Mouse (Mus musculus) ovary, adult 2 months (tissue): ENCODE data around the gene Ccdc85b. TPM values are rescaled to one million over a fixed set of nuclear protein-coding genes. Genes with fewer than 3 reads are reported as not detected.

Experiments used
- polyA plus RNA-seq: library from polyadenylated mRNA; depleted of rRNA; stranded (reverse); fragments of >200 nt; gene quantifications from 2 replicates; pipeline ENCODE4 v1.2.3, GENCODE M21; 2012; rRNA removed

Gene Ccdc85b
- polyA plus RNA-seq = 12.3 and 17.9 TPM in 2 replicates

GRCm38 (mm10) chr19:5457746-5458442 lies at the start of gene Ccdc85b:
Gene Ccdc85b (minus strand): TSS chr19:5457894.

DNA sequence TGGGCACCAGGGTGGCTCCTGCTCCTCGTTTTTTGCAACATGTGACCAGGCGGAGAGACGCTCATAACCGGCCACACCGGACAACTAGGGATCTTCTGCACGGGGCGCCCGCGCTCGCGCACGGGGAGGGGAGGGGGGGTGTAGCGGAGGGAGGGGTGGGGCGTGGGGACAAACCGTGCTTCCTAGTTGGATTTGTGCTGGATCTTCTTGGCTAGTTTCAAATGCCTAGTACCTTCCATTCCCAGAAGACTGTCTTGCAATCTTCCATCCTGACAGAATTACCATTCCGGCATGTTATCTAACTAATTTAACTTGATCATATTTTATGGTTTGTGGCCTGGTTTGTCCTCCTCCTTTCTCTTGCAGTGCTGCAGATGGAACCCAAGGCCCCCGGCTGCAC lies 46.0 kb upstream of the Ccdc85b start, which contains the start of gene 1700020D05Rik:
TSS of gene 1700020D05Rik (minus strand) at position 101 of the 400 bp plus-strand sequence.

DNA sequence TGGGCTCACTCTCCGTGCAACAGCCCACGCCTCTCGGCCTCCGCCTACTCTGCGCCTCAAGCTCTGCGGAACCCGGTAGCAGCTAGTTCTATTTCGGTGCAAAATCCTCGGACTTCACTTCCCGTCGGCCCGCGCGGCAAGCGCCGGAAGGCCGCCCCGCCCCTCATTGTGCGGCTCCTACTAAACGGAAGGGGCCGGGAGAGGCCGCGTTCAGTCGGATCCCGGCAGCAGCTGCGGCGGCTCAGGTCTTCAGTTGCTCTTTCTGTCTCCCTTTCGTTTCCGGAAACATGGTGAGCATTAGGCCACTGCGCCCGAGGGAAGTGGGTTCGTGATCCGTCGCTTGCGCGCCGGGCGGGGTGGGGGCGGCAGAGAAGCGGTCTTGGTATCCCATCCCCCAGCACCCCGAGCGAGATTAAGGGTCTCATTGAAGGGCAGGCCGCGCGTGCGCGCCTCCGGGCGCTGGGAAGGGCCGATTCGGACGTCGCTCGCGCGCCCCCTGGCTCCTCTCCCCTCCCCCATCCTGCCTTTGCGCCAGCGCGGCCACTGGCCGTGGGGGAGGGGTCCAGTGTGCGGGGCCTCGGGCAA lies 32.7 kb upstream of the Ccdc85b start, which contains the start of gene Cfl1:
TSS of gene Cfl1 (plus strand) at position 143 of the 585 bp plus-strand sequence.

GRCm38 (mm10) chr19:5487768-5488550 lies 30.3 kb upstream of the Ccdc85b start, which contains the start of gene Mus81:
Gene Mus81 (minus strand): TSS chr19:5488402.

DNA sequence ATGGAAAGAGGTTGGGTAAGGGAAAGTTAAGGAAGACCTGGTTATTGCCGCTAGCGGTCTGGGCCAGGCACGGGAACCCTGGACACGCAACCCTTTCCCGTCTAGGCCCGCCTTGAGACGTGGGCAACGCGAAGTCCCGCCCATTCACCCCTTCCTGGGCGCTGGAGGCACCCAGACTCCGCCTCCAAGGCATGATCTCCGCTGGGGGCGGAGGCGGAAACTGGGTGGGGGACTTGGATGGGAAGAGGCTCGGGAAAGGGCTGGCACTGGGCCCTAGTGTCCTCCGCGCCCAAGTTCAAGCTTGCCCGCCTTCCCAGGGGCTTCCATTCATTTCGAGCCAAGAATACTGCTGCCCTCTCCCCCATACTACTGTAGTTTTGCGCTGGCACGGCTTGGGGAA lies 16.0 kb upstream of the Ccdc85b start, which contains the start of gene Efemp2:
TSS of gene Efemp2 (plus strand) at position 235 of the 400 bp plus-strand sequence.

GRCm38 (mm10) chr19:5468374-5468773 lies 10.7 kb upstream of the Ccdc85b start, which contains the start of gene Ctsw:
Gene Ctsw (minus strand): TSS chr19:5468507.

GRCm38 (mm10) chr19:5460465-5460911 lies 2.8 kb upstream of the Ccdc85b start, which contains the start of gene Fibp:
Gene Fibp (plus strand): TSS chr19:5460615.

GRCm38 (mm10) chr19:5447515-5448353 lies 10.0 kb downstream of the Ccdc85b start, which contains the start of gene Fosl1:
Gene Fosl1 (plus strand): TSS chr19:5447547.

GRCm38 (mm10) chr19:5424782-5425741 lies 32.6 kb downstream of the Ccdc85b start, which contains the start of the genes Drap1 and AI837181:
Gene Drap1 (minus strand): TSS chr19:5424979.
Gene AI837181 (plus strand): TSS chr19:5425144.

Other genes starting within 250 kb of the Ccdc85b start
- 59.2 and 59.9 TPM in 2 replicates for gene Pacs1, start 184.8 kb downstream of the Ccdc85b start, polyA plus RNA-seq
- gene Sf3b2, start 162.4 kb downstream of the Ccdc85b start, polyA plus RNA-seq = 146 and 169 TPM in 2 replicates
- 0.67 and 0.79 TPM in 2 replicates for gene Gal3st3, start 159.6 kb downstream of the Ccdc85b start, polyA plus RNA-seq
- gene Catsper1, start 122.2 kb downstream of the Ccdc85b start, polyA plus RNA-seq = not detected in 2 replicates
- 7.1 and 12.9 TPM in 2 replicates for gene Cst6, start 108.3 kb downstream of the Ccdc85b start, polyA plus RNA-seq
- gene Eif1ad, start 91.2 kb downstream of the Ccdc85b start, polyA plus RNA-seq = 19.4 and 21.0 TPM in 2 replicates
- 123 and 155 TPM in 2 replicates for gene Banf1, start 90.7 kb downstream of the Ccdc85b start, polyA plus RNA-seq
- gene Sart1, start 69.2 kb downstream of the Ccdc85b start, polyA plus RNA-seq = 15.7 and 18.4 TPM in 2 replicates
- 4.9 and 5.6 TPM in 2 replicates for gene Tsga10ip, start 55.4 kb downstream of the Ccdc85b start, polyA plus RNA-seq
- gene Drap1, start 32.9 kb downstream of the Ccdc85b start, polyA plus RNA-seq = 86.3 and 111 TPM in 2 replicates
- 115 and 124 TPM in 2 replicates for gene AI837181, start 32.8 kb downstream of the Ccdc85b start, polyA plus RNA-seq
- 4.3 and 7.9 TPM in 2 replicates for gene Fosl1, start 10.3 kb downstream of the Ccdc85b start, polyA plus RNA-seq
- gene Fibp, start 2.7 kb upstream of the Ccdc85b start, polyA plus RNA-seq = 118 and 164 TPM in 2 replicates
- gene Ctsw, start 10.6 kb upstream of the Ccdc85b start, polyA plus RNA-seq = 1.5 and 2.4 TPM in 2 replicates
- gene Efemp2, start 16.1 kb upstream of the Ccdc85b start, polyA plus RNA-seq = 205 and 258 TPM in 2 replicates
- gene Mus81, start 30.5 kb upstream of the Ccdc85b start, polyA plus RNA-seq = 78.2 and 88.4 TPM in 2 replicates
- 447 and 670 TPM in 2 replicates for gene Cfl1, start 32.6 kb upstream of the Ccdc85b start, polyA plus RNA-seq
- 1.00 and 1.3 TPM in 2 replicates for gene 1700020D05Rik, start 45.9 kb upstream of the Ccdc85b start, polyA plus RNA-seq
- gene Snx32, start 52.6 kb upstream of the Ccdc85b start, polyA plus RNA-seq = 17.6 and 19.1 TPM in 2 replicates
- 0.87 and 1.1 TPM in 2 replicates for gene Ovol1, start 102.8 kb upstream of the Ccdc85b start, polyA plus RNA-seq
- 15.5 and 16.1 TPM in 2 replicates for gene Ap5b1, start 110.1 kb upstream of the Ccdc85b start, polyA plus RNA-seq
- 93.6 and 93.9 TPM in 2 replicates for gene Rnaseh2c, start 144.0 kb upstream of the Ccdc85b start, polyA plus RNA-seq
- gene Kat5, start 152.3 kb upstream of the Ccdc85b start, polyA plus RNA-seq = 56.6 and 61.2 TPM in 2 replicates
- gene Rela, start 179.6 kb upstream of the Ccdc85b start, polyA plus RNA-seq = 109 and 128 TPM in 2 replicates
- gene Sipa1, start 205.8 kb upstream of the Ccdc85b start, polyA plus RNA-seq = 110 and 149 TPM in 2 replicates
- 89.5 and 98.2 TPM in 2 replicates for gene Map3k11, start 230.8 kb upstream of the Ccdc85b start, polyA plus RNA-seq
- gene Pcnx3, start 231.0 kb upstream of the Ccdc85b start, polyA plus RNA-seq = 260 and 276 TPM in 2 replicates
- gene Kcnk7, start 246.5 kb upstream of the Ccdc85b start, polyA plus RNA-seq = 1.7 and 2.6 TPM in 2 replicates